Mouse (Mus musculus): ENCODE data around the gene Ttll8. TPM values are rescaled to one million over a fixed set of nuclear protein-coding genes. Genes with fewer than 3 reads are reported as not detected.

Ttll8 gene
- total and polyA plus RNA-seq, 2 experiments from 2014 or later, result not detected

GRCm38 (mm10) chr15:88885376-88885775 lies 68.8 kb downstream of the Ttll8 start:
- Histone ChIP-seq H3K9ac (replicated peaks; ENCODE audit: low read depth, low read length) (no peak overlapping the region), H3K4me1 (ENCODE audit: control insufficient read depth, insufficient read depth) (0 out of 2 replicates have a peak, but pooled peaks cover 1% of the 10 kb centered on the region), H3K36me3 (replicated peaks; ENCODE audit: control insufficient read depth, insufficient read depth, low read length) (no peaks in the 10 kb centered on the region), H3K4me2 (ENCODE audit: low read depth, low read length) (no peak overlapping the region), H3K4me3 (ENCODE audit: low read depth, low read length) (no peak overlapping the region), H3K27ac (ENCODE audit: low read depth) (no peak overlapping the region), H3K27me3 (ENCODE audit: control insufficient read depth, insufficient read depth, low read length) (no peaks in the 10 kb centered on the region), H3K9me3 (replicated peaks; ENCODE audit: control insufficient read depth, low read length) (no peaks in the 10 kb centered on the region)
- no peak for DNase-seq (ENCODE audit: low spot score)
- TF ChIP-seq CTCF (IDR thresholded peaks at IDR 0.05; ENCODE audit: low read depth) (no peak), EP300 (IDR thresholded peaks at IDR 0.05; ENCODE audit: low read depth) (no peak)
- 77% methylated on average over 6 of the region's 6 CpGs for WGBS
- ATAC-seq (ENCODE audit: insufficient read depth, low read depth), result no peak

GRCm38 (mm10) chr15:88883342-88883741 lies 70.9 kb downstream of the Ttll8 start:
- Histone ChIP-seq H3K9ac (replicated peaks; ENCODE audit: low read depth, low read length) (no peak overlapping the region), H3K27ac (ENCODE audit: low read depth) (no peak overlapping the region), H3K9me3 (replicated peaks; ENCODE audit: control insufficient read depth, low read length) (no peaks in the 10 kb centered on the region), H3K27me3 (ENCODE audit: control insufficient read depth, insufficient read depth, low read length) (no peaks in the 10 kb centered on the region), H3K4me2 (ENCODE audit: low read depth, low read length) (no peak overlapping the region), H3K36me3 (replicated peaks; ENCODE audit: control insufficient read depth, insufficient read depth, low read length) (no peaks in the 10 kb centered on the region), H3K4me1 (ENCODE audit: control insufficient read depth, insufficient read depth) (no peaks in the 10 kb centered on the region), H3K4me3 (ENCODE audit: low read depth, low read length) (no peak overlapping the region)
- ATAC-seq (ENCODE audit: insufficient read depth, low read depth) (no peak), DNase-seq (ENCODE audit: low spot score) (no peak)
- TF ChIP-seq CTCF (IDR thresholded peaks at IDR 0.05; ENCODE audit: low read depth) (no peak), EP300 (IDR thresholded peaks at IDR 0.05; ENCODE audit: low read depth) (no peak)
- 90% methylated on average over 9 of the region's 9 CpGs for WGBS

DNA sequence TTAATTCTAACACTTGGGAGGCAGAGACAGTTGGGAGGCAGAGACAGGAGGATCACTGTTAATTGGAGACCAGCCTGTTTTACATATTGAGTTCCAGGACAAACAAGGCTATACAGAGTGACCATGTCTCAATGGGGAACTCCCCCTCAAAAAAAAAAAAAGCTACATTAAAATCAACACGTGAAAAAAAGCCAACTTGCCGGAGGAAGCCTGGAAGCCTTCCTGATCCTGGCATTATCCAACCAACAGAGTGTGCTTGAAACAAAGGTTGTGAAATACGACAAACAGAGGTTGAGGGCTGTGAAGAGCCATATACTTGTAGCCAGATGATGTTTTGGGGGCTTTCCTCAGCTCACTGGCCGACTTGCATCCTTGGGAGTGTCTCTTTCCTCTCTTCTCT lies 71.4 kb downstream of the Ttll8 start:
- DNase-seq (ENCODE audit: low spot score) (no peak), ATAC-seq (ENCODE audit: insufficient read depth, low read depth) (no peak)
- H3K4me2 ChIP-seq (ENCODE audit: low read depth, low read length), result no peak overlapping the region
- no peak overlapping the region for H3K27ac ChIP-seq (ENCODE audit: low read depth)
- H3K4me1 ChIP-seq (ENCODE audit: control insufficient read depth, insufficient read depth), result no peaks in the 10 kb centered on the region
- H3K9me3 ChIP-seq (replicated peaks; ENCODE audit: control insufficient read depth, low read length), result no peaks in the 10 kb centered on the region
- 58% methylated on average over 4 of the region's 4 CpGs for WGBS
- H3K4me3 ChIP-seq (ENCODE audit: low read depth, low read length), result no peak overlapping the region
- no peaks in the 10 kb centered on the region for H3K36me3 ChIP-seq (replicated peaks; ENCODE audit: control insufficient read depth, insufficient read depth, low read length)
- TF ChIP-seq CTCF (IDR thresholded peaks at IDR 0.05; ENCODE audit: low read depth) (no peak), EP300 (IDR thresholded peaks at IDR 0.05; ENCODE audit: low read depth) (no peak)
- H3K27me3 ChIP-seq (ENCODE audit: control insufficient read depth, insufficient read depth, low read length), result no peaks in the 10 kb centered on the region
- H3K9ac ChIP-seq (replicated peaks; ENCODE audit: low read depth, low read length), result no peak overlapping the region

DNA sequence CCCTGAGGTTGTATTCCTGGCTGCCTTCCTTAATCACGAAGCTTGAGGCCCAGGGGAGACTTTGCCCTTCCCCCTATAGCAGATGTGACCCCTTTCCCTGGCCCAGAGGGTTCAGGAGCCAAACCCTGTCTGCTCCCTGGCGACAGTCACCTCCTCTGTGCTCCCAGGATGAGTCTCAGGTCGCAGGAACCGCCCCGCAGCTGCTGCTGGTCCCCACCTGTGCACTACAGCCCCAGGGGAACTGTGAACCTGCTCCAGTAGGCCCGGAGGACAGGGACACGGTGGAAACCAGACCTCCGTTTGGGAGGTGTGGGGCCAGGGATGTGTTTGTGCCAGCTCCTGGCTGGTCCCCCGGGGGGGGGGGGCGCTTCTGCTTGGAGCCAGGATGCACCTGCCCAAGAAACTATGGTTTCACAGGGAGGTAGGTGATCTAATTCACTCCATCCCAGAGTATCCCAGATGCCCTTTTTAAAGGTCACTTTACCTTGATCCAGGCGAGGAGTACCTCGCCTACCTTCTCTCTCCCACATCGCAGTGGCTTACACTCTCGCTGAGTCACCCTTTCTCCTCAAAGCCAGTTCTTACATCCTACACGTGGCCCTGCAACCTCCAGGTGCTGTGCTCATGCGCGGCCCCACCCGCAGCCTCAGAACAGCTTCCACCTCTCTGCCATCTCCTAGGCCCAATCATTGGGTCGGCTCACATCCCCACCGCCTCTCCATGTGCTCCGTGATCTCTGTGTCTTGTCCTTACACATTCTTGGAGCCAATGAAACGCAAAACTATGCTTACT lies 72.8 kb downstream of the Ttll8 start:
- Histone ChIP-seq H3K27ac (ENCODE audit: low read depth) (no peak overlapping the region), H3K4me2 (ENCODE audit: low read depth, low read length) (no peak overlapping the region), H3K27me3 (ENCODE audit: control insufficient read depth, insufficient read depth, low read length) (no peaks in the 10 kb centered on the region), H3K9me3 (replicated peaks; ENCODE audit: control insufficient read depth, low read length) (no peaks in the 10 kb centered on the region), H3K9ac (replicated peaks; ENCODE audit: low read depth, low read length) (no peak overlapping the region), H3K4me1 (ENCODE audit: control insufficient read depth, insufficient read depth) (no peaks in the 10 kb centered on the region), H3K36me3 (replicated peaks; ENCODE audit: control insufficient read depth, insufficient read depth, low read length) (no peaks in the 10 kb centered on the region), H3K4me3 (ENCODE audit: low read depth, low read length) (no peak overlapping the region)
- DNase-seq (ENCODE audit: low spot score) (no peak), ATAC-seq (ENCODE audit: insufficient read depth, low read depth) (no peak)
- TF ChIP-seq CTCF (IDR thresholded peaks at IDR 0.05; ENCODE audit: low read depth), result no peak
- TF ChIP-seq EP300 (IDR thresholded peaks at IDR 0.05; ENCODE audit: low read depth), result no peak
- 66% methylated on average over 21 of the region's 22 CpGs for WGBS

GRCm38 (mm10) chr15:88877021-88877400 lies 77.2 kb downstream of the Ttll8 start:
- Histone ChIP-seq H3K36me3 (replicated peaks; ENCODE audit: control insufficient read depth, insufficient read depth, low read length) (no peaks in the 10 kb centered on the region), H3K27ac (ENCODE audit: low read depth) (no peak overlapping the region), H3K4me3 (ENCODE audit: low read depth, low read length) (no peak overlapping the region), H3K27me3 (ENCODE audit: control insufficient read depth, insufficient read depth, low read length) (no peaks in the 10 kb centered on the region), H3K4me1 (ENCODE audit: control insufficient read depth, insufficient read depth) (peaks cover 10% of the 10 kb centered on the region), H3K4me2 (ENCODE audit: low read depth, low read length) (no peak overlapping the region), H3K9ac (replicated peaks; ENCODE audit: low read depth, low read length) (no peak overlapping the region), H3K9me3 (replicated peaks; ENCODE audit: control insufficient read depth, low read length) (no peaks in the 10 kb centered on the region)
- WGBS, result 79% methylated on average over 10 of the region's 10 CpGs
- DNase-seq (ENCODE audit: low spot score), result no peak
- no peak for ATAC-seq (ENCODE audit: insufficient read depth, low read depth)
- no peak for TF ChIP-seq EP300 (IDR thresholded peaks at IDR 0.05; ENCODE audit: low read depth)
- TF ChIP-seq CTCF (IDR thresholded peaks at IDR 0.05; ENCODE audit: low read depth), result no peak
